Mouse (Mus musculus) ZHBTc4 (cell line): ENCODE results near the gene Chchd2.
"Not testable (repeated sequence)": the region's sequence is repeated elsewhere in the genome, so short reads cannot be mapped to it uniquely, and the experiment has no call there.

Source experiments
- DNase-seq: peaks from one replicate; pipeline ENCODE4 v3.0.0-alpha.2; 2011; ENCODE audit warnings: low read depth, low spot score

Chchd2 gene

GRCm38 (mm10) chr5:129886911-129887636, at the start of gene Chchd2:
Chchd2 (minus strand) TSS chr5:129887470.
- DNase-seq = peak; percentile 98

GRCm38 (mm10) chr5:129936941-129937340, 49.7 kb upstream of the Chchd2 start:
- DNase-seq = no peak

GRCm38 (mm10) chr5:129929924-129930855, 42.9 kb upstream of the Chchd2 start:
- peak; percentile 71 for DNase-seq

- no peak for DNase-seq
Observed at GRCm38 (mm10) chr5:129925933-129926332, 38.7 kb upstream of the Chchd2 start.

- DNase-seq = no peak
Observed at GRCm38 (mm10) chr5:129924820-129925452, 37.7 kb upstream of the Chchd2 start.

GRCm38 (mm10) chr5:129921972-129922371, 34.7 kb upstream of the Chchd2 start:
- peak; percentile 71 for DNase-seq

- peak; percentile 62 for DNase-seq
Observed at GRCm38 (mm10) chr5:129919320-129919719, 32.0 kb upstream of the Chchd2 start.

GRCm38 (mm10) chr5:129918752-129919151, 31.5 kb upstream of the Chchd2 start:
- DNase-seq = peak; percentile 44

GRCm38 (mm10) chr5:129918065-129918651, 30.9 kb upstream of the Chchd2 start:
- DNase-seq = peak; percentile 83

- DNase-seq = peak; percentile 81
Observed at GRCm38 (mm10) chr5:129915491-129915890, 28.2 kb upstream of the Chchd2 start.

- peak; percentile 90 for DNase-seq
Observed at GRCm38 (mm10) chr5:129914024-129914423, 26.8 kb upstream of the Chchd2 start.

GRCm38 (mm10) chr5:129909591-129909990, 22.3 kb upstream of the Chchd2 start:
- DNase-seq = peak; percentile 64

- no peak for DNase-seq
Observed at GRCm38 (mm10) chr5:129909147-129909546, 21.9 kb upstream of the Chchd2 start.

- DNase-seq = peak; percentile 86
Observed at GRCm38 (mm10) chr5:129908242-129908965, 21.1 kb upstream of the Chchd2 start, which contains the start of gene Nupr1l. Nupr1l (plus strand) TSS chr5:129908540.

- DNase-seq = no peak
Observed at GRCm38 (mm10) chr5:129907775-129908174, 20.5 kb upstream of the Chchd2 start.

GRCm38 (mm10) chr5:129898449-129898848, 11.2 kb upstream of the Chchd2 start, which contains the start of gene Phkg1:
Phkg1 (minus strand) TSS chr5:129898549.
- no peak for DNase-seq

GRCm38 (mm10) chr5:129895198-129896088, 8.2 kb upstream of the Chchd2 start, which contains the start of gene Zbed5:
Zbed5 (plus strand) TSS chr5:129895723.
- DNase-seq = peak; percentile 98

- not testable (repeated sequence) for DNase-seq
Observed at GRCm38 (mm10) chr5:129890390-129890789, 3.1 kb upstream of the Chchd2 start.

- DNase-seq = peak; percentile 40
Observed at GRCm38 (mm10) chr5:129886271-129886670, 999 bp downstream of the Chchd2 start.

- no peak for DNase-seq
Observed at GRCm38 (mm10) chr5:129879888-129880287, 7.4 kb downstream of the Chchd2 start.
